Mouse (Mus musculus): ENCODE data around the gene Vti1a.

DNA sequence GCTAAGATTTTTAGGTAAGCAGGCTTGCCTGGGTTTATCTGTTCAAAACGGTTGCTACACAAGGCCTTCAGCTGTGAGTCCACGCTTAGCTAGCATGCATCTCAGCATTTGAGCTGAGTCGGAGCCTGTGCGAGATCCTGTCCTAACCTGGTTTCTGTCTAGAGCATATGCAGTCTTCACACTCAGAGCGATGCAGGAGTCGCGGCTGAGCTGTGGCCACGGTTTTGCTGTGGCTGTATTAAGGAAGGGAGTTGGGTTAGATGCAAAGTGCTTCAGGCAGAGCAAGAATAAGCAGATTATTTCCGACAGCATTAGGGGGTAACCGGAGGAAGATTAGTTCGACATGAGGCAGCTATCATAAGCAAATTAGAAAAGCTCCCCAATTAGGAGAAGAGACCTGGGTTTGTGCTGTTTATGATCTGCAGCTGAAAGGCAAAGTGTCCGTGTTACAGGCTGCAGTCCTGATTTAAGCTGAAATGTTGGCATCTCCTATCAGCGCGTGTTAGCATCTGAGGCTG is 292.8 kb downstream of the Vti1a start:
- TF ChIP-seq CTCF (IDR thresholded peaks at IDR 0.05; ENCODE audit: borderline replicate concordance, insufficient read depth, low read depth, low read length) (no peak), POLR2A (IDR thresholded peaks at IDR 0.05; ENCODE audit: borderline replicate concordance, insufficient read depth, low read length) (no peak)
